Mouse (Mus musculus) lung, embryonic 15.5 days (tissue): ENCODE results near the gene Snx29. TPM values are rescaled to one million over a fixed set of nuclear protein-coding genes. Genes with fewer than 3 reads are reported as not detected.
A peak's percentile ranks its signal among the peaks of the same experiment; 100 is the strongest.
"Not testable (repeated sequence)": the region's sequence is repeated elsewhere in the genome, so short reads cannot be mapped to it uniquely, and the experiment has no call there.

Experiments used
- ATAC-seq: fragments of 200-750 bp; cut with Nextera tagmentation; 2 replicates; pipeline ENCODE4 v1.8.0; 2017; ENCODE audit warnings: moderate number of reproducible peaks, borderline replicate concordance; ENCODE audit not compliant: low FRiP score, low TSS enrichment; ENCODE audit errors: extremely low read depth
- H3K27ac ChIP-seq: fragments of 300-500 bp; sonication (generic); 2 replicates; pipeline ENCODE4 v1.5.1; 2015; ENCODE audit warnings: moderate library complexity, mild to moderate bottlenecking, inconsistent platforms
- H3K27me3 ChIP-seq: fragments of 300-500 bp; sonication (generic); 2 replicates; pipeline ENCODE4 v1.6.1; 2015; ENCODE audit warnings: inconsistent platforms
- H3K36me3 ChIP-seq: fragments of 300-500 bp; sonication (generic); 2 replicates; pipeline ENCODE4 v1.6.1; 2015; ENCODE audit warnings: inconsistent platforms
- H3K4me1 ChIP-seq: fragments of 300-500 bp; sonication (generic); 2 replicates; pipeline ENCODE4 v1.6.1; 2015; ENCODE audit warnings: inconsistent platforms
- H3K4me2 ChIP-seq: fragments of 300-500 bp; sonication (generic); 2 replicates; pipeline ENCODE4 v1.6.1; 2015; ENCODE audit warnings: inconsistent platforms, mild to moderate bottlenecking, moderate library complexity
- H3K4me3 ChIP-seq: fragments of 300-500 bp; sonication (generic); 2 replicates; pipeline ENCODE4 v1.5.1; 2015; ENCODE audit warnings: mild to moderate bottlenecking, inconsistent platforms
- H3K9ac ChIP-seq: fragments of 300-500 bp; sonication (generic); 2 replicates; pipeline ENCODE4 v1.6.1; 2015; ENCODE audit warnings: inconsistent platforms
- H3K9me3 ChIP-seq: fragments of 300-500 bp; sonication (generic); 2 replicates; pipeline ENCODE4 v1.6.1; 2016; ENCODE audit warnings: inconsistent platforms
- WGBS: fragments of 180-500 bp; shearing (Covaris S2); methylation state at CpG from one replicate; pipeline ENCODE4 v1.1.7; 2015; 5-methylcytosine and 5-hydroxymethylcytosine counted together
- polyA plus RNA-seq: library from polyadenylated mRNA; unstranded; fragments of >200 nt; fragmentation: Nextera tagmentation; extraction: Ambion mirVana; gene quantifications from 2 replicates; pipeline ENCODE4 v1.2.1, GENCODE M21; 2015

Snx29 gene
- polyA plus RNA-seq, 1 experiment from 2014 or later: 12.6 TPM

- Histone ChIP-seq H3K27ac (no peak overlapping the region), H3K4me1 (no peaks in the 10 kb centered on the region), H3K9me3 (0 out of 2 replicates have a peak, but pooled peaks cover 3% of the 10 kb centered on the region), H3K4me3 (no peak overlapping the region), H3K36me3 (no peaks in the 10 kb centered on the region), H3K27me3 (no peaks in the 10 kb centered on the region), H3K4me2 (no peak overlapping the region), H3K9ac (no peak overlapping the region)
- no peak for ATAC-seq
- WGBS: 73% methylated on average over 12 of the region's 12 CpGs
Observed at GRCm38 (mm10) chr16:11420311-11421080, 97.8 kb downstream of the Snx29 start.

DNA sequence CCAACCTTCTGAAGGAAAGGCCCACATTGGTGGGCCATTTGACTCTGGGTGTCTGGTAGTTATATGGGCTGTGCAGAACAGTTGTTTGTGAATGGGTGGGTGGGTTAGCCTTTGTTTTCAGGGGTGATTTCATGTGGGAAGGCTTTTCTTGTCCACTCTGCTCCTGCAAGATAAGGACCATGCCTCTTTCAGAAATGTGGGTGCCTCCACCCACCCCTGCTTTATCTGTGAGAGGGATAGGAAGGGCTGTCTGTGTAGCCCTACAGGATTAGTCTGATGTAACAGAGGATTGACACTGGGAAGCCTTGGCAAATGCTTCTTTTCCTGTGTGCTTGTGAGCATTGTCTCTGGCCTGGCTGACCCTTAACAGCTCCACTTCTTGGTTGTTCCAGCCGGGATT is 99.5 kb downstream of the Snx29 start:
- 96% methylated on average over 1 of the region's 1 CpGs for WGBS
- Histone ChIP-seq H3K36me3 (no peaks in the 10 kb centered on the region), H3K9ac (no peak overlapping the region), H3K9me3 (0 out of 2 replicates have a peak, but pooled peaks cover 3% of the 10 kb centered on the region), H3K27ac (no peak overlapping the region), H3K4me1 (no peaks in the 10 kb centered on the region), H3K4me2 (no peak overlapping the region), H3K27me3 (no peaks in the 10 kb centered on the region), H3K4me3 (no peak overlapping the region)
- no peak for ATAC-seq

DNA sequence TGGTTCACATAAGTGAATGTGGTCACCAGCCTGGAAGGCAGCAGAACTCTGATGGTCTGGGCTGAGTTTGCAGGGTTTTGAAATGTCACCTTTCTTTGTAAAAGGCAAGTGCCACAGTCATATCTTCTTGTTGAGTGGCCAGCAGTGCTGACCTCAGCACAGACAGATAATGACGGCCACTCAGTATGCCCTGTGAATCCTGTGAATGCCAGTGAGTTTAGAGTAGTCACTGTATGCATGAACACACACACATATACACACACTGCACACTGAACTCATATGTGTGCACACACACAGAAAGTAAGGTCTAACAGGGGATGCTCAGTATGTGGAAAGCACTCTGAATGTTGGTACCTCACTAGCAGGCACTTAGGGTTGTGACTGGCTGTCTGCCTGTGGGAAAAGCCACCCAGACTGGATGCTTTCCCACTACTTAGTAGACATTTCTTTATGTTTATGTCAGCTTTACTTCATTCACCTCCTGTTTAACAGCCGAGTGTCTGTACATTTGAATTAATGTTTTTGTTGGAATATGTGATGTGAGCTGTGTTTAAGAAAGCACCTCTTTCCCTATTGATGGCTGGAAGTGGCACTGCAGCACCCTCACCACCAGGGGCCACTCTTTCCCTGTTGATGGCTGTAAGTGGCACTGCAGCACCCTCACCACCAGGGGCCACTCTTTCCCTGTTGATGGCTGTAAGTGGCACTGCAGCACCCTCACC is 100.3 kb downstream of the Snx29 start:
- 91% methylated on average over 2 of the region's 2 CpGs for WGBS

GRCm38 (mm10) chr16:11423611-11424297 is 101.0 kb downstream of the Snx29 start:
- H3K4me2 ChIP-seq, ATAC-seq, H3K9ac ChIP-seq, H3K36me3 ChIP-seq, H3K27ac ChIP-seq, H3K4me3 ChIP-seq, H3K4me1 ChIP-seq, H3K27me3 ChIP-seq, H3K9me3 ChIP-seq: not testable (repeated sequence)
- WGBS: 90% methylated on average over 2 of the region's 2 CpGs

More for the DNA sequence above, 100.3 kb downstream of the Snx29 start:
- no peak for ATAC-seq
- Histone ChIP-seq H3K4me2 (no peak overlapping the region), H3K36me3 (no peaks in the 10 kb centered on the region), H3K4me1 (no peaks in the 10 kb centered on the region), H3K4me3 (no peak overlapping the region), H3K27me3 (no peaks in the 10 kb centered on the region), H3K27ac (no peak overlapping the region), H3K9me3 (0 out of 2 replicates have a peak, but pooled peaks cover 3% of the 10 kb centered on the region), H3K9ac (no peak overlapping the region)

GRCm38 (mm10) chr16:11424568-11425145 is 101.9 kb downstream of the Snx29 start:
- no peak overlapping the region for H3K27ac ChIP-seq
- no peak overlapping the region for H3K9ac ChIP-seq
- 84% methylated on average over 9 of the region's 9 CpGs for WGBS
- no peaks in the 10 kb centered on the region for H3K36me3 ChIP-seq
- no peaks in the 10 kb centered on the region for H3K27me3 ChIP-seq
- no peak overlapping the region for H3K4me3 ChIP-seq
- no peak for ATAC-seq
- no peak overlapping the region for H3K4me2 ChIP-seq
- no peaks in the 10 kb centered on the region for H3K4me1 ChIP-seq
- H3K9me3 ChIP-seq: 0 out of 2 replicates have a peak, but pooled peaks cover 3% of the 10 kb centered on the region

DNA sequence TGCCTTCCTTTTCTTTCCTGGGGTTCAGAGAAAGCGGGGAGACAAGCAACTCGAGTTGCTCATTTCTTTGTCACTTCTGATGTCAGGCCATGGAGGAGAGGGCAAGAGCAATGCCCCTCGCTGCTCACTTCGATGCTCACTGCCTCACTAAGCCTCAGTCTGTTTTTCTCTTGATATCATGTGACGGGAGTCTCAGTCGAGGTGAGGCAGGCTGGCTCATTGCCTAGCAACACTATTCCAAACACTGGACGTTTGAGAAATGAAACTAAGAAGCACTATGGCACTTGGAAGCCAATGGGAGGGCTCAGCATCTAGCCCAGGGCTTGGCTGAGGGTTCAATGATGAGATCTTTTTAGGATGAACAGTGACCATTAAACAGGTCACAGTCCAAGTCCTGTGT is 102.6 kb downstream of the Snx29 start:
- Histone ChIP-seq H3K9ac (no peak overlapping the region), H3K9me3 (0 out of 2 replicates have a peak, but pooled peaks cover 3% of the 10 kb centered on the region), H3K4me2 (no peak overlapping the region), H3K4me1 (no peaks in the 10 kb centered on the region), H3K36me3 (no peaks in the 10 kb centered on the region), H3K27me3 (no peaks in the 10 kb centered on the region), H3K4me3 (no peak overlapping the region), H3K27ac (no peak overlapping the region)
- no peak for ATAC-seq
- WGBS: 39% methylated on average over 7 of the region's 7 CpGs

- no peaks in the 10 kb centered on the region for H3K36me3 ChIP-seq
- H3K27me3 ChIP-seq: no peaks in the 10 kb centered on the region
- no peak overlapping the region for H3K4me3 ChIP-seq
- H3K9me3 ChIP-seq: 0 out of 2 replicates have a peak, but pooled peaks cover 3% of the 10 kb centered on the region
- no peaks in the 10 kb centered on the region for H3K4me1 ChIP-seq
- H3K4me2 ChIP-seq: no peak overlapping the region
- no peak overlapping the region for H3K9ac ChIP-seq
- no peak for ATAC-seq
- H3K27ac ChIP-seq: no peak overlapping the region
- 59% methylated on average over 8 of the region's 8 CpGs for WGBS
Observed at GRCm38 (mm10) chr16:11426810-11427537, 104.3 kb downstream of the Snx29 start.

DNA sequence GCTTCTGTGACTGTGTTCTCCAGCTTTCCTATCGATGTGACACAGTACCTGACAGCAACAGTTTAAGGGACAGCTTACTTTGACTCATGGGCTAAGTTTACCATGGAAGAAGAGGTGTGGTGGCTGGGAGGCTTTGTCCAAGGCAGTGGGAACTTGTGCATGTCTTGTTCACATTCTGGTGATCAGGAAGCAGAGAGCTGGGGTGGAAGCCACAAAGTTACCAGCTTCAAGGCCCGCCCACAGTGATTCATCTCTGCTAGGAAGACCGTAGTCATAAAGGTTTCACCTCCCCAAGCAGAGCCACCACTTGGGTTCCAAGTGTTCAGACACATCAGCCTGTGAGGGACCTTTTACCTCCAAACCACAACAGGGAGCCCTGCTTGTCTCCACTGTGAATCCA is 107.1 kb downstream of the Snx29 start:
- H3K4me3 ChIP-seq: no peak overlapping the region
- no peaks in the 10 kb centered on the region for H3K27me3 ChIP-seq
- H3K9me3 ChIP-seq: no peaks in the 10 kb centered on the region
- H3K36me3 ChIP-seq: no peaks in the 10 kb centered on the region
- WGBS: 83% methylated on average over 3 of the region's 3 CpGs
- no peak overlapping the region for H3K27ac ChIP-seq
- H3K9ac ChIP-seq: no peak overlapping the region
- no peak for ATAC-seq
- H3K4me1 ChIP-seq: no peaks in the 10 kb centered on the region
- no peak overlapping the region for H3K4me2 ChIP-seq

GRCm38 (mm10) chr16:11430520-11430919 is 107.8 kb downstream of the Snx29 start:
- no peak overlapping the region for H3K27ac ChIP-seq
- no peaks in the 10 kb centered on the region for H3K36me3 ChIP-seq
- H3K9ac ChIP-seq: no peak overlapping the region
- no peaks in the 10 kb centered on the region for H3K4me1 ChIP-seq
- WGBS: 77% methylated on average over 6 of the region's 6 CpGs
- H3K4me2 ChIP-seq: no peak overlapping the region
- no peak overlapping the region for H3K4me3 ChIP-seq
- H3K27me3 ChIP-seq: no peaks in the 10 kb centered on the region
- H3K9me3 ChIP-seq: no peaks in the 10 kb centered on the region
- ATAC-seq: no peak

DNA sequence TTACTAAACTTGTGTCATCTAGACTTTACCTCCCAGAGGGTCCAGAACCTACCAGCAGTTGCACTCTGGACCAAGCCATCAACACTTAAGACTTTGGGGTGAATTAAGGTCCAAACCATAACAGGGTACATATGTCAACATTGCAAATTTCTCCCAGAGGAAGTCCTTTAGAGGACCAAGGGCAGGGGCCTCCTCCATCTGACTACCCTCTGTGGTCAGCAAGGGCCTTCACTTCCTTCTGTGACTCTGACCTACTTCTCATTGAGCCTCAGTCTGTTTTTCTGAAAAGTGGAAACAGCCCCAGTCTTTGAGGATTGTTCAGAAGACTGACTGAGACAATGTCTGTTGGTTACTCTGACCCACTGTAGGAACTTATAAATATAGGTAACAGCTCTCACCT is 111.1 kb downstream of the Snx29 start:
- Histone ChIP-seq H3K27me3 (no peaks in the 10 kb centered on the region), H3K4me1 (peaks cover 20% of the 10 kb centered on the region), H3K4me3 (no peak overlapping the region), H3K9ac (no peak overlapping the region), H3K36me3 (no peaks in the 10 kb centered on the region), H3K4me2 (no peak overlapping the region), H3K27ac (no peak overlapping the region), H3K9me3 (no peaks in the 10 kb centered on the region)
- ATAC-seq: no peak

GRCm38 (mm10) chr16:11437641-11438040 is 114.9 kb downstream of the Snx29 start:
- Histone ChIP-seq H3K4me1 (peaks cover 20% of the 10 kb centered on the region), H3K36me3 (no peaks in the 10 kb centered on the region), H3K27me3 (no peaks in the 10 kb centered on the region), H3K4me2 (no peak overlapping the region), H3K9ac (no peak overlapping the region), H3K4me3 (no peak overlapping the region), H3K9me3 (no peaks in the 10 kb centered on the region), H3K27ac (peak overlapping the region; percentile 73; the same call in 1 of the 2 replicates)
- ATAC-seq: no peak
- WGBS: 75% methylated on average over 3 of the region's 3 CpGs
